Mouse (Mus musculus) liver, embryonic 11.5 days (tissue): ENCODE measurements around the gene Sik3. TPM values are rescaled to one million over a fixed set of nuclear protein-coding genes. Genes with fewer than 3 reads are reported as not detected.

Source experiments
- ATAC-seq: fragments of 200-750 bp; cut with Nextera tagmentation; replicated peaks from 2 replicates; pipeline ENCODE4 v1.8.0; 2017; ENCODE audit warnings: moderate number of reproducible peaks, mild to moderate bottlenecking, moderate TSS enrichment, moderate library complexity; ENCODE audit not compliant: low FRiP score
- DNase-seq: peaks from one replicate; pipeline ENCODE4 v3.0.0-alpha.2; 2017; ENCODE audit warnings: low spot score
- H3K27ac ChIP-seq: fragments of 300-500 bp; sonication (generic); 2 replicates; pipeline ENCODE4 v1.5.1; 2014; ENCODE audit warnings: mild to moderate bottlenecking, low read depth, low read length, control low read depth
- H3K27me3 ChIP-seq: fragments of 300-500 bp; sonication (generic); replicated peaks from 2 replicates; pipeline ENCODE4 v1.6.1; 2014; ENCODE audit warnings: low read length, mixed read lengths; ENCODE audit not compliant: control insufficient read depth, insufficient read depth
- H3K36me3 ChIP-seq: fragments of 300-500 bp; sonication (generic); 2 replicates; pipeline ENCODE4 v1.6.1; 2014; ENCODE audit warnings: mild to moderate bottlenecking, low read length, moderate library complexity, mixed read lengths; ENCODE audit not compliant: control insufficient read depth, insufficient read depth
- H3K4me1 ChIP-seq: fragments of 300-500 bp; sonication (generic); replicated peaks from 2 replicates; pipeline ENCODE4 v1.6.1; 2014; ENCODE audit warnings: low read length, mixed read lengths; ENCODE audit not compliant: control insufficient read depth, insufficient read depth
- H3K4me2 ChIP-seq: fragments of 300-500 bp; sonication (generic); 2 replicates; pipeline ENCODE4 v1.6.1; 2014; ENCODE audit warnings: mild to moderate bottlenecking, control low read depth, moderate library complexity
- H3K4me3 ChIP-seq: fragments of 300-500 bp; sonication (generic); 2 replicates; pipeline ENCODE4 v1.5.1; 2014; ENCODE audit warnings: low read depth, low read length, control low read depth
- H3K9ac ChIP-seq: fragments of 300-500 bp; sonication (generic); 2 replicates; pipeline ENCODE4 v1.6.1; 2014; ENCODE audit warnings: low read depth, low read length, control low read depth
- H3K9me3 ChIP-seq: fragments of 300-500 bp; sonication (generic); 2 replicates; pipeline ENCODE4 v1.6.1; 2016; ENCODE audit warnings: low read length, inconsistent platforms, mixed read lengths; ENCODE audit not compliant: control insufficient read depth
- WGBS: fragments of 180-500 bp; shearing (Covaris S2); extraction: QIAGEN DNeasy Blood & Tissue Kit; methylation state at CpG from one replicate; pipeline ENCODE4 v1.1.7; 2014; 5-methylcytosine and 5-hydroxymethylcytosine counted together
- polyA plus RNA-seq: library from polyadenylated mRNA; unstranded; fragments of >200 nt; fragmentation: Nextera tagmentation; extraction: Ambion mirVana; gene quantifications from 2 replicates; pipeline ENCODE4 v1.2.1, GENCODE M21; 2014

Sik3 gene
- polyA plus RNA-seq, 1 experiment from 2014 or later, result 9.5 TPM

DNA sequence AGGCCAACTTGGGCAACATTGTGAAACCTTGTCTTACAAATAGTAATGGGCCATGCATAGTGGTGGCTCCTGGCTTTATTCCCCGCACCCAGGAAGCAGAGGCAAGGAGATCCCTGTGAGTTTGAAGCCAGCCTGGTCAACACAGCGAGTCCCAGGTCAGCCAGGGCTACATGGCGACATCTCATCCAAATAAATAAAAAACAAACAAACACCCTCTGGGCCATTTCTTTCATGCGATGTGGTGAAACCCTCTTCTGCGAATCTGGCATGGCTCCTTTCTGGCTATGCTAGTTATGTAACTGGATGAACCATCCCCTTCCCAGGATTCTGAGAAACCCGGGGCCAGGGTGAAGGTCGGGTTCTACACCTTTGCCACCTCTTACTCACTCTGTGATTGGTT is 243.6 kb downstream of the Sik3 start:
- no peaks in the 10 kb centered on the region for H3K36me3 ChIP-seq
- no peak overlapping the region for H3K4me2 ChIP-seq
- H3K9me3 ChIP-seq, result no peaks in the 10 kb centered on the region
- no peak overlapping the region for H3K27ac ChIP-seq
- 85% methylated on average over 7 of the region's 7 CpGs for WGBS
- H3K4me1 ChIP-seq, result no peaks in the 10 kb centered on the region
- H3K4me3 ChIP-seq, result no peak overlapping the region
- ATAC-seq (no peak), DNase-seq (no peak)
- no peak overlapping the region for H3K9ac ChIP-seq
- H3K27me3 ChIP-seq, result no peaks in the 10 kb centered on the region

DNA sequence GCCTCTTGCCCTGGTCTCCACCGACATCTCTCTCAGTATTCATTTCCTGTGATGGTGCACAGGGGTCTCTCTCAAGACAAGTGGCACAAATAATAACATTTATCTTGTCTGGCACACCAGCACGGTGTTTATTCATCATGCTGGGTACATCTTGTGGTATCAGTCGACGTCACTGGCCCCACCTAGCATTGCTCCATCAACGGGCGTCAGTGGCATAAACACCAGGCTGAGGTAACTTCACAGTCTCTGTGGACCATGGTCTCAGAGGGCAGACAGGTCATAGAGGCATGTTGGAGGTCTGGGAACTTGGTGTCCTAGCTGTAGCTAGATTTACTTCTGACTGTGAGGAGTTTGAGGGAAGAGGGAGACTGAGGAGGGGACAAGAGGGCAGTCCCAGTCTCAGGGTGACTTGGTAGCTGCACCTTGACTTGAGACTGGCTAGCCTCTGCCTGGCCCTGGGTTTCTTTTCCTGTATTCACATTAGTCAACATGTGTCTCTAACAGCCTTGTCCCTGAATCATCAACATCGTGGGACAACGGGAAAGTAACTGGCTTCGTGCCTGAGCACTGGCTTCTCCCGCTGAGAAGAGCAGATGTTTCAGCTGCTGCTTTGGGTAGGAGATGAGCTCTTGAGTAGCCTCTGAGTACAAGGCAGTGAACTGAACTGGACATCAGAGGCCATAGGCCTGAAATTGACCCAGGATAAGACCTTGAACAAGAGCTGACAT is 244.2 kb downstream of the Sik3 start:
- no peaks in the 10 kb centered on the region for H3K4me1 ChIP-seq
- ATAC-seq, result no peak
- H3K4me2 ChIP-seq, result no peak overlapping the region
- WGBS, result 82% methylated on average over 10 of the region's 10 CpGs
- no peaks in the 10 kb centered on the region for H3K9me3 ChIP-seq
- H3K36me3 ChIP-seq, result no peaks in the 10 kb centered on the region
- no peak for DNase-seq
- H3K9ac ChIP-seq, result no peak overlapping the region
- no peak overlapping the region for H3K27ac ChIP-seq
- H3K4me3 ChIP-seq, result no peak overlapping the region
- H3K27me3 ChIP-seq, result no peaks in the 10 kb centered on the region

DNA sequence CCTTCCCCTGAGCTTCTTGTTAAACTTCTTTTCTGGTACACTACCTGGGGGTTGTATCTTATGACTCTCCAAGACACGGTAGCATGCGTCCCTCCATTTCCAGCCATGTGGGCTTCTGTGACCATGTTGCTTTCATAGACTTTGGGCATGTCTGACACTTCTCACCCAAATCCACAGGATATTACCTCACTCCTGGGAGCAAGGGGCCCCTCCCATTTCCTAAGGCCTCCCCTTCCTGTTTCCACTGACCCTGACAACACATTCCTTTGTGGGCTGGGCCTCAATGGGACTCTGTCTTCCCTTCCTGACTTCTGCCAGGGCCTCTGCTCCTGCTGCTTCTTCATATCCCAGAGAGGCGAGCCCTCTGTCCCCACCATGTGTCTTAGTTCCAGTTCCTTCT is 244.9 kb downstream of the Sik3 start:
- ATAC-seq, result no peak
- 72% methylated on average over 3 of the region's 3 CpGs for WGBS

DNA sequence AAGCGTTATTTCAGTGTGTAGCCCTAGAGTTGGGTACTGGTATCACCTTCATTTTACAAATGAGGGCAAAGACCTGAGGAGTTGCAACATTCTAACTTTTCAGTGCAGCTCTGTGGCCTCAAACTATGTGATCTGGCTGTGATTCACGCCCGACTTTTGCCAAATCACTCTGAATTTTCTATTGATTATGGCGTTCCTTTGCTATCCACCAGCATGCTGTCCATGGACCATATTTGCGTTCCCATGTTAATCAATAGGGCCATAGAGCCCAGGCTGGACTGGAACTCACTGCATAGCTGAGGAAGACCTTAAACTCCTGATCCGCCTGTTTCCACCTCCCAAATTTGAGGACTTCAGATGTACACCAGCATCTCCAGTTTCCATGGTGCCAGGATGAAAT is 246.5 kb downstream of the Sik3 start:
- H3K27ac ChIP-seq, result no peak overlapping the region
- H3K4me3 ChIP-seq, result no peak overlapping the region
- no peaks in the 10 kb centered on the region for H3K4me1 ChIP-seq
- no peak overlapping the region for H3K4me2 ChIP-seq
- DNase-seq, result no peak
- no peak overlapping the region for H3K9ac ChIP-seq
- ATAC-seq, result no peak
- no peaks in the 10 kb centered on the region for H3K27me3 ChIP-seq
- no peaks in the 10 kb centered on the region for H3K9me3 ChIP-seq
- H3K36me3 ChIP-seq, result no peaks in the 10 kb centered on the region
- WGBS, result 85% methylated on average over 6 of the region's 6 CpGs

More for the DNA sequence above, 244.9 kb downstream of the Sik3 start:
- no peaks in the 10 kb centered on the region for H3K36me3 ChIP-seq
- DNase-seq, result no peak
- no peak overlapping the region for H3K27ac ChIP-seq
- H3K9me3 ChIP-seq, result no peaks in the 10 kb centered on the region
- H3K27me3 ChIP-seq, result no peaks in the 10 kb centered on the region
- H3K9ac ChIP-seq, result no peak overlapping the region
- no peaks in the 10 kb centered on the region for H3K4me1 ChIP-seq
- no peak overlapping the region for H3K4me2 ChIP-seq
- H3K4me3 ChIP-seq, result no peak overlapping the region

DNA sequence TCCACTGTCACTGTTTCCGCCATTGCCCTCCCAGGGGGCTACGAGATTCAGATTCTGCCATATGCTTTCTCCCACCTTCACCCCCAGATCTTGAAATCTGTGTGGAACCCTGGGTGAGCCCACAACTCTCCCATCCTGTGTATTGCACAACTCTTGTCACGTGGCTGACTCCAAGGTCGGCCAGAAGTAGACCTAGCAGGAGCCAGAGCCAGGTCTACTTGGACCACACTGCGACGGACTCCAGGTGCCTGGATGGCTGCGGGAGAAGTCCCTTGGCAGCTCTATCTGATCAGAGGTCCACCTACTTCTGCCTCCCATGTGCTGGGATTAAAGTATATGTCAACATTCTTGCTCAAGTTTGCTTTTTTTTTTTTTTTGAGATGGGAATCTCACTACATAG is 248.5 kb downstream of the Sik3 start:
- WGBS, result 78% methylated on average over 7 of the region's 7 CpGs
- no peaks in the 10 kb centered on the region for H3K9me3 ChIP-seq

DNA sequence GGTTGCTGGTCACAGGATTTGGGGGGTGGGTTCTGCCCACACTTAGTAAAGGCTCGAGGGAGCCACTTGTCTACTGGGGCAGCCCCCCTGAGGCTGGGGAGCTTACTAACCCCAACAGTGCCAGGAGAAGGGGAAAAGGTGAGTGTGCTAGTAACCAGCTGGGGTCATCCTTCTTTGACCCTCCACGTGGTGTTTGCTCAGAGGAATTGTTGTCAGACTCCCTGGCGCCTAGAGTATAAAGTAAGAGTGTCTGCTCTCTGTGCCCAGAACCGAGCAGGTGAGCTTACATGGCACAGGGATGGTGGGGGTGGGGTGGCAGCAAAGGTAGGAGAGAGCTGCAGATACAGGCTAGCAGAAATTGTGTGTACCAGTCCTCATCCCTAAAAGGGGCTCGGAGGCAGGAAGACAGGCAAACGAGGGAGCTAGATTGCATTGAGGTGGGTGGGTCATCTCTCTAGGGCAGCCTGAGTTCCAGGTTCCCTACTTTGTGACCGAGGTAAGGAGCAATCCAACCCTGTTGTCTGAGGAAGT is 255.8 kb downstream of the Sik3 start, which contains the start of gene Apoa5:
Apoa5 (plus strand) TSS at position 291 of the 531 bp plus-strand sequence.
- H3K27ac ChIP-seq, result no peak within 1 kb of the TSS
- 44% methylated on average over 7 of the region's 7 CpGs for WGBS
- no peak within 1 kb of the TSS for H3K9ac ChIP-seq
- H3K36me3 ChIP-seq, result no peaks in the 10 kb centered on the region
- no peak within 1 kb of the TSS for H3K4me3 ChIP-seq
- H3K27me3 ChIP-seq, result peaks cover 12% of the 10 kb centered on the region
- H3K4me1 ChIP-seq, result peaks cover 3% of the 10 kb centered on the region; the same call in 1 of the 2 replicates
- ATAC-seq (no peak), DNase-seq (no peak)
- no peaks in the 10 kb centered on the region for H3K9me3 ChIP-seq
- H3K4me2 ChIP-seq, result no peak within 1 kb of the TSS

More for the DNA sequence above, 248.5 kb downstream of the Sik3 start:
- no peaks in the 10 kb centered on the region for H3K36me3 ChIP-seq
- H3K27ac ChIP-seq, result no peak overlapping the region
- no peak for DNase-seq
- H3K4me1 ChIP-seq, result no peaks in the 10 kb centered on the region
- no peak for ATAC-seq
- H3K4me3 ChIP-seq, result no peak overlapping the region
- H3K27me3 ChIP-seq, result no peaks in the 10 kb centered on the region
- no peak overlapping the region for H3K4me2 ChIP-seq
- no peak overlapping the region for H3K9ac ChIP-seq

DNA sequence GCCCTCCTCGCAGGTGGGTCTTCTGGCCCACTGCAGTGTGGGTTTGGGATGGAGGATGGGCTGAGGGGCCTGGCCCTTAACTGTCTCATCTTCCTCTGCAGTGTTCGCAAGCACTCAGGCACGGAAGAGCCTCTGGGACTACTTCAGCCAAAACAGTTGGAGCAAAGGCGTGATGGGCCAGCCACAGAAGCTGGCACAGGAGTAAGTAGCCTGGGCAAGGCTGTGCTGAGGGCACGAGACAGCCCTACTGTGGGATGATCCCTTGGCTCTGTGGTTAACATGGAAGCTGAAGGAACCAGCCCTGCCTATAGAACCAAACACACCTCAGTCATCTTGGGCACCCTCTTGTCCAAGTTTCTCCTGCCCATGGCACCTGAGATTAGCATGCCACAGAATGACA is 256.5 kb downstream of the Sik3 start:
- H3K4me2 ChIP-seq, result no peak overlapping the region
- 90% methylated on average over 5 of the region's 5 CpGs for WGBS
- H3K27me3 ChIP-seq, result peaks cover 12% of the 10 kb centered on the region
- no peak for DNase-seq
- H3K36me3 ChIP-seq, result no peaks in the 10 kb centered on the region
- ATAC-seq, result no peak
- no peaks in the 10 kb centered on the region for H3K9me3 ChIP-seq
- no peak overlapping the region for H3K27ac ChIP-seq
- peaks cover 7% of the 10 kb centered on the region for H3K4me1 ChIP-seq
- H3K4me3 ChIP-seq, result no peak overlapping the region
- no peak overlapping the region for H3K9ac ChIP-seq

DNA sequence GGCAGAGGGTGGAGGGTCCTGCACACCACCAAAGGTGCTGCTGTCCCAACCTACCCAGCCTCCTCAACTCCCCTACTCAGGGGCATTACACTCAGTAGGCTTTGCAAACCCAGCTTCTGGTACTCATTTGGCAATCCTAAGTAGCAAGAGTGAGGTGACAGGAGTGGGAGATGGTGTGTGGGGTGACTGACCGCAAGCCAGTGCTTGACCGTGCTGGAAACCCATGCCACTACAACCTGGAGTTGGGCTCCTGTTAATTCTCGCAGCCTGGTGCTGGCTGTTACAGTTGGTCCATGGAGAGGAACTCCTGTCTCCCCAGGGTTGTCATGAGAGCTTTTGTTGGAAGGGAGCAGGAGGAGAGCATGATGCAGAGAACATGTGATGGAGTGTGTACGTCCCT is 258.2 kb downstream of the Sik3 start:
- Histone ChIP-seq H3K9me3 (no peaks in the 10 kb centered on the region), H3K4me1 (peaks cover 7% of the 10 kb centered on the region), H3K27me3 (peaks cover 12% of the 10 kb centered on the region), H3K36me3 (peaks cover 8% of the 10 kb centered on the region), H3K27ac (no peak overlapping the region), H3K9ac (no peak overlapping the region), H3K4me2 (no peak overlapping the region), H3K4me3 (no peak overlapping the region)
- 83% methylated on average over 4 of the region's 4 CpGs for WGBS
- DNase-seq (no peak), ATAC-seq (no peak)

DNA sequence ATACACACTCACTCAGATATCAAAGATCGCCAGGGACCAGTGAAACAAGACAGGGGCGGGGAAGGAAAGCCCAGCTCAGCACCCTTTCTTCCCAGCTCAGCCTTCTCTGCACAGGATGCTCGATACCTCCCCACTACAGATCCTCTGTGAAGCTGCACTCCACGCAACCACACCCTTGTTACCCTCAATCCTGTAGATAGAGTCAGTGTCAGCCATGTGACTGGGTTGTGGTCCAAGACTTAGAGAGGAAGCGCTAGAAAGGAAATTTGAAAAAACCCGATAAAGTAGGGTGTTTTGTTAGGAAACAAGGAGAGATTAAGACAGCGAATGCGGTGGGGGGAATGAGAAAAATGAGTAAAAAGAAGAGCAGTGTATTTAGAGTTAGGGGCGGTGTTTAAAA is 259.4 kb downstream of the Sik3 start:
- no peaks in the 10 kb centered on the region for H3K9me3 ChIP-seq
- H3K36me3 ChIP-seq, result peaks cover 19% of the 10 kb centered on the region
- peaks cover 12% of the 10 kb centered on the region for H3K27me3 ChIP-seq
- peak overlapping the region; percentile 93 for H3K4me3 ChIP-seq
- DNase-seq (no peak), ATAC-seq (no peak)
- H3K27ac ChIP-seq, result peak overlapping the region; percentile 48; the same call in 1 of the 2 replicates
- peak overlapping the region; percentile 76 for H3K4me2 ChIP-seq
- peak overlapping the region; percentile 15 for H3K9ac ChIP-seq
- WGBS, result 51% methylated on average over 9 of the region's 9 CpGs
- peaks cover 7% of the 10 kb centered on the region for H3K4me1 ChIP-seq
